Mouse (Mus musculus): ENCODE results near the gene Gpd2.

Gpd2 gene

GRCm38 (mm10) chr2:57245721-57246328, 8.4 kb downstream of the Gpd2 start:
- intact Hi-C loops (cut with DNase I) = no loop called here

GRCm38 (mm10) chr2:57250113-57250512, 12.7 kb downstream of the Gpd2 start:
- intact Hi-C loops (cut with DNase I) = no loop called here

GRCm38 (mm10) chr2:57251636-57252317, 14.3 kb downstream of the Gpd2 start:
- intact Hi-C loops (cut with DNase I) = no loop called here

- intact Hi-C loops (cut with DNase I) = no loop called here
These were observed 15.3 kb downstream of the Gpd2 start for GRCm38 (mm10) chr2:57252542-57253301.

GRCm38 (mm10) chr2:57254267-57254666, 16.8 kb downstream of the Gpd2 start:
- intact Hi-C loops (cut with DNase I) = no loop called here

GRCm38 (mm10) chr2:57255153-57255670, 17.8 kb downstream of the Gpd2 start:
- intact Hi-C loops (cut with DNase I) = no loop called here

- intact Hi-C loops (cut with DNase I) = no loop called here
These were observed 18.4 kb downstream of the Gpd2 start for GRCm38 (mm10) chr2:57255836-57256235.

- intact Hi-C loops (cut with DNase I) = no loop called here
These were observed 19.0 kb downstream of the Gpd2 start for GRCm38 (mm10) chr2:57256459-57256858.

GRCm38 (mm10) chr2:57261286-57262077, 24.0 kb downstream of the Gpd2 start:
- intact Hi-C loops (cut with DNase I) = no loop called here

- intact Hi-C loops (cut with DNase I) = no loop called here
These were observed 26.0 kb downstream of the Gpd2 start for GRCm38 (mm10) chr2:57263431-57263830.

- intact Hi-C loops (cut with DNase I) = no loop called here
These were observed 27.5 kb downstream of the Gpd2 start for GRCm38 (mm10) chr2:57264912-57265311.

- intact Hi-C loops (cut with DNase I) = no loop called here
These were observed 29.4 kb downstream of the Gpd2 start for GRCm38 (mm10) chr2:57266679-57267393.

GRCm38 (mm10) chr2:57267394-57267716, 29.9 kb downstream of the Gpd2 start:
- intact Hi-C loops (cut with DNase I) = no loop called here

- intact Hi-C loops (cut with DNase I) = no loop called here
These were observed 30.5 kb downstream of the Gpd2 start for GRCm38 (mm10) chr2:57267896-57268295.

- intact Hi-C loops (cut with DNase I) = no loop called here
These were observed 31.4 kb downstream of the Gpd2 start for GRCm38 (mm10) chr2:57268839-57269238.

GRCm38 (mm10) chr2:57269690-57270435, 32.4 kb downstream of the Gpd2 start:
- intact Hi-C loops (cut with DNase I) = no loop called here

GRCm38 (mm10) chr2:57280190-57280723, 42.8 kb downstream of the Gpd2 start:
- intact Hi-C loops (cut with DNase I) = no loop called here

GRCm38 (mm10) chr2:57283791-57284190, 46.4 kb downstream of the Gpd2 start:
- intact Hi-C loops (cut with DNase I) = no loop called here

- intact Hi-C loops (cut with DNase I) = no loop called here
These were observed 47.8 kb downstream of the Gpd2 start for GRCm38 (mm10) chr2:57285197-57285596.

GRCm38 (mm10) chr2:57287986-57288385, 50.6 kb downstream of the Gpd2 start:
- intact Hi-C loops (cut with DNase I) = no loop called here
